Mouse (Mus musculus): ENCODE measurements around the gene Dlgap3.

Dlgap3 gene

GRCm38 (mm10) chr4:127278451-127279001, 109.5 kb downstream of the Dlgap3 start:
- DNase-seq = peak; percentile 67

GRCm38 (mm10) chr4:127279241-127279640, 110.2 kb downstream of the Dlgap3 start:
- no peak for DNase-seq
